Mouse (Mus musculus) embryonic fibroblast, embryonic 13.5 days (primary cell): ENCODE data around the gene Cebpz.
A peak's percentile ranks its signal among the peaks of the same experiment; 100 is the strongest.

Experiments used
- CTCF ChIP-seq: IDR thresholded peaks from 2 replicates; pipeline ENCODE4 v1.5.1; 2011; ENCODE audit warnings: mild to moderate bottlenecking, control low read depth, low read length, moderate library complexity, borderline replicate concordance; ENCODE audit not compliant: insufficient read depth
- POLR2A ChIP-seq: IDR thresholded peaks from 2 replicates; pipeline ENCODE4 v1.6.1; 2011; ENCODE audit warnings: low read depth, mild to moderate bottlenecking, control low read depth, low read length, moderate library complexity

GRCm38 (mm10) chr17:78916369-78916813, 20.5 kb downstream of the Cebpz start, which contains the start of gene Cebpzos:
- TF ChIP-seq POLR2A (peak; percentile 79), CTCF (no peak)
